Mouse (Mus musculus) liver, embryonic 11.5 days (tissue): ENCODE results near the gene Dhrs4. TPM values are rescaled to one million over a fixed set of nuclear protein-coding genes. Genes with fewer than 3 reads are reported as not detected.

Experiments used
- ATAC-seq: fragments of 200-750 bp; cut with Nextera tagmentation; replicated peaks from 2 replicates; pipeline ENCODE4 v1.8.0; 2017; ENCODE audit warnings: moderate number of reproducible peaks, mild to moderate bottlenecking, moderate TSS enrichment, moderate library complexity; ENCODE audit not compliant: low FRiP score
- DNase-seq: peaks from one replicate; pipeline ENCODE4 v3.0.0-alpha.2; 2017; ENCODE audit warnings: low spot score
- H3K27ac ChIP-seq: fragments of 300-500 bp; sonication (generic); 2 replicates; pipeline ENCODE4 v1.5.1; 2014; ENCODE audit warnings: mild to moderate bottlenecking, low read depth, low read length, control low read depth
- H3K27me3 ChIP-seq: fragments of 300-500 bp; sonication (generic); replicated peaks from 2 replicates; pipeline ENCODE4 v1.6.1; 2014; ENCODE audit warnings: low read length, mixed read lengths; ENCODE audit not compliant: control insufficient read depth, insufficient read depth
- H3K36me3 ChIP-seq: fragments of 300-500 bp; sonication (generic); 2 replicates; pipeline ENCODE4 v1.6.1; 2014; ENCODE audit warnings: mild to moderate bottlenecking, low read length, moderate library complexity, mixed read lengths; ENCODE audit not compliant: control insufficient read depth, insufficient read depth
- H3K4me1 ChIP-seq: fragments of 300-500 bp; sonication (generic); replicated peaks from 2 replicates; pipeline ENCODE4 v1.6.1; 2014; ENCODE audit warnings: low read length, mixed read lengths; ENCODE audit not compliant: control insufficient read depth, insufficient read depth
- H3K4me2 ChIP-seq: fragments of 300-500 bp; sonication (generic); 2 replicates; pipeline ENCODE4 v1.6.1; 2014; ENCODE audit warnings: mild to moderate bottlenecking, control low read depth, moderate library complexity
- H3K4me3 ChIP-seq: fragments of 300-500 bp; sonication (generic); 2 replicates; pipeline ENCODE4 v1.5.1; 2014; ENCODE audit warnings: low read depth, low read length, control low read depth
- H3K9ac ChIP-seq: fragments of 300-500 bp; sonication (generic); 2 replicates; pipeline ENCODE4 v1.6.1; 2014; ENCODE audit warnings: low read depth, low read length, control low read depth
- H3K9me3 ChIP-seq: fragments of 300-500 bp; sonication (generic); 2 replicates; pipeline ENCODE4 v1.6.1; 2016; ENCODE audit warnings: low read length, inconsistent platforms, mixed read lengths; ENCODE audit not compliant: control insufficient read depth
- WGBS: fragments of 180-500 bp; shearing (Covaris S2); extraction: QIAGEN DNeasy Blood & Tissue Kit; methylation state at CpG from one replicate; pipeline ENCODE4 v1.1.7; 2014; 5-methylcytosine and 5-hydroxymethylcytosine counted together
- polyA plus RNA-seq: library from polyadenylated mRNA; unstranded; fragments of >200 nt; fragmentation: Nextera tagmentation; extraction: Ambion mirVana; gene quantifications from 2 replicates; pipeline ENCODE4 v1.2.1, GENCODE M21; 2014

Gene Dhrs4
- polyA plus RNA-seq, 1 experiment from 2014 or later = 59.4 TPM

- H3K4me1 ChIP-seq = peaks cover 8% of the 10 kb centered on the region
- H3K4me2 ChIP-seq = peak overlapping the region; percentile 6
- no peaks in the 10 kb centered on the region for H3K27me3 ChIP-seq
- H3K36me3 ChIP-seq = no peaks in the 10 kb centered on the region
- no peak overlapping the region for H3K4me3 ChIP-seq
- DNase-seq = no peak
- ATAC-seq = no peak
- H3K9me3 ChIP-seq = no peaks in the 10 kb centered on the region
- H3K9ac ChIP-seq = no peak overlapping the region
- H3K27ac ChIP-seq = no peak overlapping the region
- 3% methylated on average over 10 of the region's 10 CpGs for WGBS
Measured at GRCm38 (mm10) chr14:55470806-55471205, 7.8 kb upstream of the Dhrs4 start.

GRCm38 (mm10) chr14:55475654-55476053 lies 2.9 kb upstream of the Dhrs4 start:
- WGBS = 35% methylated on average over 2 of the region's 2 CpGs
- peak; percentile 52; the same call in 1 of the 2 replicates for ATAC-seq

GRCm38 (mm10) chr14:55477421-55477820 lies 1.1 kb upstream of the Dhrs4 start:
- ATAC-seq (peak; percentile 40), DNase-seq (no peak)
- Histone ChIP-seq H3K36me3 (no peaks in the 10 kb centered on the region), H3K27ac (0 out of 2 replicates have a peak overlapping the region, but pooled peaks have one; percentile 87), H3K27me3 (no peaks in the 10 kb centered on the region), H3K9ac (no peak overlapping the region), H3K4me1 (peaks cover 26% of the 10 kb centered on the region), H3K4me3 (no peak overlapping the region), H3K4me2 (peak overlapping the region; percentile 69), H3K9me3 (no peaks in the 10 kb centered on the region)
- WGBS = 97% methylated on average over 1 of the region's 1 CpGs

More at GRCm38 (mm10) chr14:55475654-55476053, 2.9 kb upstream of the Dhrs4 start:
- no peak overlapping the region for H3K9ac ChIP-seq
- DNase-seq = no peak
- no peaks in the 10 kb centered on the region for H3K36me3 ChIP-seq
- H3K9me3 ChIP-seq = no peaks in the 10 kb centered on the region
- H3K4me2 ChIP-seq = 0 out of 2 replicates have a peak overlapping the region, but pooled peaks have one; percentile 12
- no peaks in the 10 kb centered on the region for H3K27me3 ChIP-seq
- peaks cover 24% of the 10 kb centered on the region for H3K4me1 ChIP-seq
- H3K4me3 ChIP-seq = no peak overlapping the region
- no peak overlapping the region for H3K27ac ChIP-seq

GRCm38 (mm10) chr14:55477829-55478228 lies 729 bp upstream of the Dhrs4 start:
- H3K4me2 ChIP-seq = peak overlapping the region; percentile 69
- H3K4me3 ChIP-seq = no peak overlapping the region
- peak; percentile 65 for ATAC-seq
- peak overlapping the region; percentile 87; the same call in 1 of the 2 replicates for H3K27ac ChIP-seq
- no peaks in the 10 kb centered on the region for H3K36me3 ChIP-seq
- H3K27me3 ChIP-seq = no peaks in the 10 kb centered on the region
- H3K9me3 ChIP-seq = no peaks in the 10 kb centered on the region
- no peak for DNase-seq
- WGBS = 42% methylated on average over 5 of the region's 5 CpGs
- no peak overlapping the region for H3K9ac ChIP-seq
- peaks cover 26% of the 10 kb centered on the region for H3K4me1 ChIP-seq

- H3K4me3 ChIP-seq = peak overlapping the region; percentile 65; the same call in 1 of the 2 replicates
- DNase-seq = no peak
- no peak overlapping the region for H3K9ac ChIP-seq
- H3K4me1 ChIP-seq = peaks cover 26% of the 10 kb centered on the region
- no peaks in the 10 kb centered on the region; the same call in 1 of the 2 replicates for H3K36me3 ChIP-seq
- no peak overlapping the region for H3K27ac ChIP-seq
- H3K9me3 ChIP-seq = no peaks in the 10 kb centered on the region
- 90% methylated on average over 10 of the region's 10 CpGs for WGBS
- H3K27me3 ChIP-seq = no peaks in the 10 kb centered on the region
- no peak for ATAC-seq
- H3K4me2 ChIP-seq = peak overlapping the region; percentile 69
Measured at GRCm38 (mm10) chr14:55479629-55480028, 1.1 kb downstream of the Dhrs4 start.

GRCm38 (mm10) chr14:55484430-55485085 lies 6.0 kb downstream of the Dhrs4 start:
- Histone ChIP-seq H3K27ac (no peak overlapping the region), H3K9ac (no peak overlapping the region), H3K4me2 (no peak overlapping the region), H3K27me3 (no peaks in the 10 kb centered on the region), H3K4me1 (peaks cover 9% of the 10 kb centered on the region), H3K9me3 (no peaks in the 10 kb centered on the region), H3K4me3 (no peak overlapping the region), H3K36me3 (peaks cover 6% of the 10 kb centered on the region; the same call in 1 of the 2 replicates)
- ATAC-seq (no peak), DNase-seq (no peak)
- WGBS = 73% methylated on average over 5 of the region's 5 CpGs

- Histone ChIP-seq H3K4me1 (peaks cover 7% of the 10 kb centered on the region), H3K9ac (no peak overlapping the region), H3K27ac (no peak overlapping the region), H3K4me3 (no peak overlapping the region), H3K27me3 (no peaks in the 10 kb centered on the region), H3K4me2 (no peak overlapping the region), H3K9me3 (no peaks in the 10 kb centered on the region), H3K36me3 (peaks cover 6% of the 10 kb centered on the region; the same call in 1 of the 2 replicates)
- DNase-seq (no peak), ATAC-seq (no peak)
- 76% methylated on average over 8 of the region's 8 CpGs for WGBS
Measured at GRCm38 (mm10) chr14:55486836-55487235, 8.3 kb downstream of the Dhrs4 start.

- peak within 1 kb of the TSS; percentile 65 for H3K4me3 ChIP-seq
- WGBS = 2% methylated on average over 56 of the region's 68 CpGs
- H3K27me3 ChIP-seq = no peaks in the 10 kb centered on the region
- peak within 1 kb of the TSS; percentile 73 for H3K27ac ChIP-seq
- ATAC-seq (peak; percentile 76), DNase-seq (peak; percentile 72)
- H3K4me1 ChIP-seq = peaks cover 13% of the 10 kb centered on the region
- H3K4me2 ChIP-seq = peak within 1 kb of the TSS; percentile 93
- H3K9me3 ChIP-seq = no peaks in the 10 kb centered on the region
- H3K36me3 ChIP-seq = peaks cover 6% of the 10 kb centered on the region; the same call in 1 of the 2 replicates
- H3K9ac ChIP-seq = peak within 1 kb of the TSS; percentile 56
Measured at GRCm38 (mm10) chr14:55490361-55491201, 12.0 kb downstream of the Dhrs4 start, which contains the start of gene Carmil3. Carmil3 (plus strand) TSS chr14:55490651.
